Mouse (Mus musculus) heart, adult 11 months (tissue): Measurements from ENCODE around the gene Trpm4.

Source experiments
- DNase-seq: peaks from one replicate; pipeline ENCODE4 v3.0.0; 2022

Trpm4 gene

DNA sequence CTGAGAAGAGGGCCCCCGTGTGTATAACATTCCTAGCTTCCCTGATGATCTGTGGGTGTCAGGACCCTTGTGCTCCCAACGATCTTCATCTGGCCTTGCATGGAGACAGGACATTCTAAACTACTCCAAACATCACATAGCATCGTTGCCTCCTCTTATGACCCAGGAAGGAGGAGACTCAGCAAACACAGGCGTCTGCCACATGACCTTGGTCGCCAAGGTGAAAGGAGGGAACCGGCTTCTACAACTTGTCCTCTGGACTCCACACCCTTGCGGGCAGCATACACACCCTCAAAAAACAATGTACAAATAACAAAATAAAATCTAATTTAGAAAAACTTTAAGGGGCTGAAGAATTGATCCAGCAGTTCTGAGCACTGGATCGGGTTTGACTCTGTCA, 21.6 kb downstream of the Trpm4 start:
- no peak for DNase-seq

DNA sequence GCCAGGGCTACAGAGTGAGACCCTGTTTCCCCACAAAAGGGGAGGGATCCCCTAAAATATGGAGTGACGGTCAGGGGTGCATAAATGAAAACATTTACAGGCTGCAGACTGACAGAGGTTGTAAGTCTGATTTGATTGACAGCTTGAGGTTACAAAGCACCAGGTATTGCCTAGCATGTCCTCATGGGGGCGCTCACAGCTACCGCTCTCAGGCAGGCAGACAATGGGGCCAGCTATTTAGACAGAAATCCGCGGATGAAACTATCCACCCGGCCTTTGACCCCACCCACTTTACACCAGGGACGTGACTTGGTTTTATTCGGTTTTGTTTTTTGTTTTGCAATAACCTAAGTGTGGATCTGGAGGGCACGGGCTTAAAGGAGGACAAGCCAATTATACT, 24.1 kb downstream of the Trpm4 start:
- DNase-seq = no peak

DNA sequence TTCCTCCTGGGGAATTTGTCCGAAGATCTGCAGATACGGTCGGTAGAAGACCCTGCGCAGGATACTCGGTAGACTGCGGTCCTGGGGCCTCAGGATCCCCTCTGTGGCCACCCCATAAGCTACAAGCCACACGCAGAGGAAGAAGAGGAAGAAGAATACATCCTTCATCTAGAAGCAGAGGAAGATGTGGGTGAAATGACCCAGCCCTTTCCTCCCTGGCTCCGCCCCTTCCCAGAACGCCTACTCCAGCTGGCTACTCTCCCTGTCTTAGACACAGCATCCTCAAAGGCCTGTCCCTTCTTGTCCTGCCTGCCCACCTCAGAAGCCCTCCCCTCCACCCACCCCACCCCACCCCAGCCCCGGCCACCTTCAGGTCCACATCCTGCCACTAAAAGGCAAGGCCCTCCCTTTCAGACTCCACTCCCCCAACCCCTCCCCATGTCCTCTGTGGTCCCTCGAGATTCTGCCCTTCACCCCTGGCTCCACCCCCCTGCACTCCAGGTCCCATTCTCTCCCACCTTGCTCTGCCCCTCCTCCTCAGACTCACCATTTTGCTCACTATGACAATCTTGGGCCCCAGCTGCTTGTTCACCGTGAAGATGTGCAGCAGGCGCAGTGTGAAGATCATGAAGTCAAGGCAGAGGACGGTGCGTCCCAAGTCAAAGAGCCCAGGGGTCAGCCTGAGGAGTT, 24.9 kb downstream of the Trpm4 start:
- no peak for DNase-seq

DNA sequence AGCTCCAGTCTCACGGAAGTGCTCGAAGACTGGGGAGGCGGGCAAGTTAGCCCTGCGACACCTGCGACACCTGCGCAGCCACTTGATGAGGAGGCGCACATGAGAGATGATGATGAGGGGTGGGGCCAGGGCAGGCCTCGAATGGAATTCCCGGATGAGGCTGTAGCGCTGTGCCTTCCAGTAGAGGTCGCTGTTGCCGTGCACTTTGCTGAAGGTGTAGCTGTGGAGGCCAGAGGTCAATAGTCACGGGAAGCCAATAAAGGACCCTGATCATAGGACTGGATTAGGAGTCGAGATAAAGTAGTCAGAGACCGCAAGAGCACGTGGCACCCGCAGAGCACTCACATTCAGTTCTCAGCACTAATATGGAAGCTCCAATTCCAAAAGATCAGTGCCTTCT, 28.3 kb downstream of the Trpm4 start:
- DNase-seq = no peak

DNA sequence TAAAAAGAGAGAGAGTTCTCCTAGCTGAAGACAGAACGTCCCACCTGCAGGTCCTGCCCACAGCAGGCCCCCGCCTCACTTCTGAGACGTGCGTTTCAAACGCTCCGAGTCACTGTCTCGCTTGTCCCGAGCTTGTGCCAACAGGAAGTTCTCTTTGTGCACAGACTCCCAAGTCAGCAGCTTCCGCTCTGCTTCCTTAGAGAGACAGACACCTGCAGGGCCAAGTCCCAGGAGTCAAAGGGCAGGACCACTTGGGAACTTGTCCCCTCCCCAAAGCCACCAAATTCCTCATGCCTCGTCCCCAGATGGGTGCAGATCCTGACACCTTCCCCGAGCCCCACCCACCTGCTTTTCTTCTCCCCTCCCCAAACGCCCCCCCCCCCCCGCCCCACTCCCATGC, 28.7 kb downstream of the Trpm4 start:
- DNase-seq = no peak

DNA sequence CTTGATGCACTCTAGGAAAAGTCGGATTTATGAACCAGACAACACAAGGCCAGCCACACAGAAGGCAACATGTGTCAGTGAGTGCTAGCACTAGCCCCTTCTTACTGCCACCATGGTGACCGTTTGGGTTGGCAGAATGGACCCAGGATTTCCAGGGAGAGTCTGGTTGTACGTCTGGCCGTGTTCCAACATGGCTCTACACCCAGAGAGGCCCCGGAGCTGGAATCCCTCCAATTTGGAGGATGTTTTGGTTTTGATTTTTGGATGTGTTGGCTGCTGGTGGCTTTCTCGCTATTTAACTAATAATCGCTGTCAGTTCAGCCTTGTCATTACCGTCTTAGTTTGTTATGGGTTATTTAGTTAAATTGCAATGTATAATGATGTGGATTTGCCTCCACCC, 31.0 kb downstream of the Trpm4 start:
- DNase-seq = no peak

DNA sequence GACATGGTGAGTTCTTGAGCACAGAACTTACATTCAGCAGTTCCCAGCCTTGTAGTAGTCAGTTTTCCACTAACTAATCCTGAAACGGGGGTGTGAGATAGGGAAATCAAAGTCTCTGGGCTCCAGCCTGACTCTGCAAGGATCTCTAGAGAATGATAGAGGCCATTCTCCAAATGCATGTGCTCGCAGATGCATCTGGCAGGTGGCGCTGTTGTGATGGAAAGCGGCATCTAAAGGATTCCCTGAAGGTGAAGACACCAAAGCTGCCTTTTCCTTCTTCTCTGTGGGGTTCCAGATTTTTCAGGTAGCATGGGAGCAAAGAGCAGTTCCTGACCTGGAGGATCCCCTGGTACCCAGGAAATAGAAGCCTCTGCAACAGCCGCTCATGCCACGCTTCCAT, 33.3 kb downstream of the Trpm4 start:
- no peak for DNase-seq

DNA sequence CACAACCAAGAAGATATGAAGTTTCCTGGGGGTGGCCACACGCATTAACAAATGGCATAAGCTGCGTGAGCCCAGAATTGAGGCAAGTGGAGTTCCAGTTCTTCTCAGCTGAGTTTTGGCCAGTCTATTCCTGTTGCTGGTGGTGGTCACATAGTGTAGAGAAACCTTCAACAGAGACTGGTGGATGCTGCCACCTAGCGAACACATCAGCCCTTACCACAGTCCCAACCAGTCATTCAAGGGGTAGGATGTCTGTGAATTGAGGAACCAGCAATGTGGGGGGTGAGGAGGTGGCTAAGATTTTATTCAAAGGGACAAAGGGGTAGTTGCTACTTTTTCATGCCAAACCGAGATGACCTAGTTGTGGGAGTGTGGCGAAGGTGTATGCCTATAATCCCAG, 33.8 kb downstream of the Trpm4 start:
- peak; percentile 94 for DNase-seq

DNA sequence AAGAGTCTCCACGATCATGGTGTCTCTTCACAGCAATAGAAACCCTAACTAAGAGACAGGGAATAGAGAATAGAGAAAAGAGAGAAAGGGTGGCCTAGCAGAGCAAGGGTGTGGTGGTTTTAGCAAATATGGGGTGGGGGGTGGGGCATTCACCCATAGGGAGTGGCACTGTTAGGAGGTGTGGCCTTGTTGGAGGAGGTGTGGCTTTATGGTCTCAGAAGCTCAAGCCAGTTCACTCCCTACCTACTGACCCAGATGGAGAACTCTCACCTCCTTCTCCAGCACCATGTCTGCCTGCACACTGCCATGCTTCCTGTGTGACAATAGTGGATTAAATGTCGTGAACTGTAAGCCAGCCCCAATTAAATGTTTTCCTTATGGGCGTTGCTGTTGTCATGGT, 36.0 kb downstream of the Trpm4 start:
- DNase-seq = no peak

DNA sequence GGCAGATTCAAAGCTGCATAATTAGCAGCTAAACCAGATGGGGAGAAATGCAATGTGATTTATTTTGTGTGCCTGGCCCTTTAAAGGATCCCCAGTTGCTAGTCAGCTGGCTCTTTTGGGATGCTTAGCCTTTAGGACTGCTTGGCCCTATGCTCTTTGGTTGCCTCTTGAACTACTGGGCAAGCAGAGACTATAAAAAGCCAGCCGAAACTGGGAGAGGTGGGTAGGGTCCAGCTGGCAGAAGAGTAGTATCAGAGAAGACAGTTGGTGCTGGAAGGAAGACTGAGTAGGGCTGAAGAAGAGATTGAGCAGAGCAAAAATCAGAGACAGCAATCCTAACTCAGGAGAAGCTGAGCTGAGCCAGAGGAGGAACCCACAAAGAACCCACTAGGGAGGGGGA, 37.0 kb downstream of the Trpm4 start:
- no peak for DNase-seq

DNA sequence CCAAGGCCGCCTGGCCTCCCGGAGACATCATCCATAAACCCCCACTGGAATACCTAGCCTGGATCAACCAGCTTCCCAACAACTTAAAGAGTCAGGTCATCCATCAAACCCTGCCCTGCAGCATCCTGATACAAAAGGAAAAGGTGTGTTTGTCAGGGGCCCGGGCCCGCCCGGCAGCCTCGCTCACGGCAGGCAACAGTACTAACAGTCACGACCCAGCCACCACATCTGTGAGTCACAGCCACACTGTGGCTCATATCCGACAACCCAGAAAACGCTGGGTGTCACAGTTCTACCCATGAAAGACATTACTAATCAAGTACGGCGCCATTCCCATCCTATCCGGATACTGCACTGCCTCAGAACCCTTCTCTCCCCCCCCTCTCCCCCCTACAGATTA, 47.1 kb downstream of the Trpm4 start:
- DNase-seq = no peak

DNA sequence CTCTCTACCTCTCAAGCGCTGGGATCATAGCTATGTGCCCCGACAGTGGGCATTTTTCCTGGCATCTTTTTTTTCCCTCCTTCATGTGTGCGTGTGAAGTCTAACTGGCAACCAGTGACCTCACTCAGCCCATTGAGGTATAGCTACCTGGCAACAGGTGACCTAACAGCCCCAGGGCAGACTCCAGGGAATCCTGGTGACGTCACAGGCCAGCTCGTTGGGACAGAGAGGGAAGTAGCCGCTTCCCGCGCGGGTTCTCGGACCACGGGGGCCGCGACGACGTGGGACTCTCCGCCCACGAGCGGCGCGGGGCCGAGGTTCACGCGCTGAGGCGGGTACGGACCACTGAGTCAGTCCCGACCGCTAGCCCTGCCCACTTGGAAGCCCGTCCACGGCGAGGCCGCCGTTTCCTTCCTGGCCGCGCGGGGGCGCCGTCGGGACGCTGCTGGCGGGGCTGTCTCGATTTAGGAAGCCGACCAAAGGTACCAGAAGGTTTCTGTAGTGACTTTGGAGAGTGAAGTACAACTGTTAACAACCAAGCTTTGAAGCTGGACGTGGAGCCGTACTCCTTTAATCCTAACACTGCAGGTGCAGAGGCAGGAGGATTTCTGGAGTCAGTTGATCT, 56.3 kb downstream of the Trpm4 start, which contains the start of gene Slc6a21:
Slc6a21 (plus strand) TSS at position 378 of the 625 bp plus-strand sequence.
- peak; percentile 94 for DNase-seq

DNA sequence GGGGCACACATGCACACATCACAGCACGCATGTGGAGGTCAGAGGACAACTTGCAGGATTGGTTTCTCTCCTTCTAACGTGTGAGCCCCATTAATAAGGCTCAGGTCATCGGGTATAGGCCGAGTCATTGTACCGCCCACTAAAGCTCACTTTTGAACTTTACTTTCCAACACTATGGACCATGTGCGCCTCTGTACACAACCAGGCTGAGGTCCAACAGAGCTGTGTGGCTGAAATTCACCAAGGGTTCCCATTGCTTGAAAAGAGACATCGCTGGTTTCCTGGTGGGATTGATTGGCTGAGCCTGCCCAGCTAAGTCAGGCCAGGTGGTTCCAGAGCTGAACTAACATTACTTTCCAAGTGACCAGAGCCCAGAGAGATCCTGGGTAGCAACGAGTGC, 59.9 kb downstream of the Trpm4 start:
- DNase-seq = peak; percentile 79

DNA sequence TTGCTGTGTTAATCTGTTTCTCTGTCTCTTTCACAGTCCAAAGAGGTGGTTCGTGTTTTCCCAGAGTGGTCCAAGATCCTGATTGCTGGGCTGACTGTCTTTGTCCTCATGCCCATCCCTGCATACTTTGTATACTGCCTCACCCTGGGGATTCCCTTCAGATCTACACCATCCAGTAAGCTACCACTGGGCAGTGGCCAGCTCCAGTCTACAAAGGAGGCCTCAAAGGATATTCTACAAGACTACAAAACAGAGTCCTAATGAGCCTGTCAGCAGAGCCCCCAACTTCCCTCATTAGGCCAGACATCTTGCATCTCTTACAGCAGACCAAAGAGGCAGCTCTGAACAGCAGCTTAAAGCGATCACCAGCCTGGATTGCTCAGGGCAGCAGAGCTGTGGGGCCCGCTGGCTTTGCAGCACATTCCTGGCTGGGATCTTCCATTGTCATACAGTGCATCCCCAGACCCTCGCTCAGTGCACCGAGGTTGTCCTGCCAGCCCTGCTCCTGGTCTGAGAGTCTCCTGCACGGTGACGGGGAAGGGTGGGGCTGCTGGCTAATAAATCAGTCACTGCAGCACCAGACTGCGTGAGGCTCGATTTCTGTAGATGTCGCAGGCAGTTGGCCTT, 60.7 kb downstream of the Trpm4 start:
- peak; percentile 79 for DNase-seq

DNA sequence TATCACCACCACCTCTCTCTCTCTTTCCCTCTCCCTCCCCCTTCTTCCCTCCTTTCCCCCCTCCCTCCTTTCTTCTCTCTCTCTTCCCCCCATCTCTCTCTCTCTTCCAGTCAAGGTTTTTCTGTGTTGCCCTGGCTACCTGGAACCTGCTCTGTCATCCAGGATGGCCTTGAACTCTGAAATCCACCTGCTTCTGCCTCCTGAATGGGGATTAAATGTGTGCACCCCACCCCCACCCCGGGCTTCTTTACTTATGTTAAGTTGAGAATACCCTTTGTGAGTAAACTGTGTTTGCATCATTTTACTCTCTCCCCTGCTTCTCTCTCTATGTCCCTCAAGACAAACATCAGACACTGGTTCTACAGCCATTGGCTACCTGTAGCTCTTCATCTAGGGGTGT, 68.1 kb downstream of the Trpm4 start:
- no peak for DNase-seq

DNA sequence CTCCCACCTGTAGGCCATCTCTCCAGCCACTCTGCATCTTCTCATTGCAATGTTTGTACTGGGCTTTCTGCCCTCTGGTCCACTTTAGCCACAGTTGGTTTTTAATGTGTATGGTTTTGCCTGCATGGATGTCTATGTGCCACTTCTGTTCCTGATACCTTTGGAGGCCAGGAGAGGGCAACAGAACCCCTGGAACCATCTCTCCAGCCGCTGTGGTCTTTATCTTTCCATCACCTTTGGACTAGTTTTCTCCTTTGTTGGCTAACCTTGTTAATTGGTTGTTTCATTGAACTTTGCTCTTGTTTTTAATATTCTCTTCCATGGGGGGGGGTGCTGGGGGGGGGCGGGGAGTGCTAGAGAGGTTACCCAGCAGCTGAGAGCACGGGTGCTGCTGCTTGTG, 69.2 kb downstream of the Trpm4 start:
- no peak for DNase-seq

DNA sequence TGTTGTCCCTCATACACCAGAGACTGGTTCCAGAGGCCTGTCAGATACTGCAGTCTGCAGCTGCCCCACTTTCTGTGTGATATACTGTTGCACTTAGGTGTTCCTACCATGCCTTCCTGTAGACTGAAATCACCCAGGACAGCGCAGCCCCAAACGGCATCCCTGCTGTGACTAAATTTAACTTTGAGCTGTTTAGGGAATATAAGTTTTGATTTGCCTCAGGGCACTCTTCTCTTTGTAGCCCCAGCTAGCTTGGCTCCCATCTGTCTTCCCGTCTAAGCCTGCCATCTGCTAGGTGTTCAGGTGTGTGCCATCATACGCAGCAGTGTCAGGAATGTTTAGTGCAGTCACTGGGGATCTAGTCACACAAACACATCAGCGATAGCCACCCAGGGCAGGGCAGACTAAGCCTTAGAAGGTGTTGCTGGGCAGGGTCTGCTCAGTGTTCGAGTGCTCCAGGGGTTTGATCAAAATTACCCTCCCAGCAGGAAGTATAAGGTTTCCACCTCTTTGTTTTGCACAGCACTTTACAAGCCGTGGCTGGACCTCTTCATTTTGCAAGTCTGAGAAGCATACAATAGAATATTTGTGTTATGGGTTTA, 70.5 kb downstream of the Trpm4 start:
- DNase-seq = peak; percentile 83

DNA sequence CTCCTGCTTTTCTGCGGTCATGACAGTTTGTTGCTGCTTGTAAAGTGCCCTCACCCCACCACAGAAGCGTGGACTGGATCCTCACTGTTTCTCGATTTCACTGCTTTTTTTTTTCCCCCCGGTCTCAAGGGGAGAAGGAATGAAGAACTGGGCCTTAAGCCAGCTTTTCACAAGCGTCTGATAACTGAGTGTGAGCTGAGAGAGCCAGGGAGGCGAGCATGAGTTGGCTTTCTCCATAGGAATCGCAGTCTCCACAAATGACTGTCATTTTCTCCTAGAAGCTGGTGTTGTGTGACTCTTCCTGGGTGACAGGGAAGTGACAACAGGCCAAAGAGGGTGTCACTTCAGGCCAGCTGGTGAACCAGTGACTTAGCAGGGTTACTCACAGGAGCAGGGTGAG, 71.3 kb downstream of the Trpm4 start:
- DNase-seq = peak; percentile 88

DNA sequence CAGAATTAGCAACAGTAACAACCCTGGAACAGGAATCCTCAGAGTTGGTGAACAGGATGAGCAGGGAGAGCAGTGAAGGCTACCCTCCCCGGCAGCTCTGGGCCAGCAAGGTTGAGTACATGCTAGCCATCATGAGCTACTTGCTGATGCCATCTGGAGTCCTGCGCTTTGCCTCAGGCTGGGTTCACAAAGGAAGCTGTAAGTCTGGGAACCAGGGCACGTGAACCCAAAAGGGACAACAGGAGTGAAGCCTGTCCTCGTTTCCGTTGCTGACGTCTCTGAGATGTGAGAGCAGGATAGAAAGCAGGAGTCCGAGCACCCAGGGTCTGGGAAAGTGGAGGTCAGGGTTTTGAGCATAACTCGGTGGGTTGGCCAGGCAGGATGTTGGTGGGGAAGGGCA, 74.3 kb downstream of the Trpm4 start:
- DNase-seq = peak; percentile 85

DNA sequence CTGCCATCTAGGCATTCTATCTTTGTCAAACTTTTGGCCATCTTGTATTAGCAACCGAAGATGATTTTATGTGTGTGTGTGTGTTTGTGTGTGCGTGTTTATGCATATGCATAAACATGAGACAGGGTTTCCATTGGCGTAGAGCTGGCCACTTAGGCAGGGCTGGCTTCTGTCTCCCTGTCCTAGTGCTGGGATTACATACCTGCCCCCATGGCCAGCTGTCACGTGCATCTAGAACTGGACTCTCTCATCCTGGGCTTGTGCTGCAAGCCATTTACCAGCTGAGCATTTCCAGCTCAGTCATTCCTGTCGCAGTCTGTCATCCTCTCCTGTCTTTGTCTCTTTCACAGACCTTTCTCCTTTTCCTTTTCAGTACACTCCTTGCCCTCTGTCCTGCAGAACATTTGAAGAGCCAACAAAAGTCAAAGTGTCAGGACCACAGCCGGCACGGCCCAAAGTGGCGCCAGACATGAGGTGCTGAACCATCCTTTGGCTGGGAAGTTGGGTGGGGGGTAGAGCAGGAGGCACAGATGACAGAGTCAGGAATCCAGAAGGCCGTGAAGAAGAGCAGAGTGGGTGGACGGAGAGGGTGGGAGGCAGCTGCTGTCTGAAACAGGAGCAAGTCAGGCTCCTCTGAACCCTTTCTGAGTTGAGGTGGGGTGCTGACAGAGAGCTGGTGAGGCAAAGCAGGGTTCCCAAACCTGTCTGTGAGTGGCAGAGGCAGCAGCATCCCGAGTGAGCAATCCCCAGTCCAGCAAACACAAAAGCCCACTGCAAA, 76.3 kb downstream of the Trpm4 start:
- peak; percentile 86 for DNase-seq

DNA sequence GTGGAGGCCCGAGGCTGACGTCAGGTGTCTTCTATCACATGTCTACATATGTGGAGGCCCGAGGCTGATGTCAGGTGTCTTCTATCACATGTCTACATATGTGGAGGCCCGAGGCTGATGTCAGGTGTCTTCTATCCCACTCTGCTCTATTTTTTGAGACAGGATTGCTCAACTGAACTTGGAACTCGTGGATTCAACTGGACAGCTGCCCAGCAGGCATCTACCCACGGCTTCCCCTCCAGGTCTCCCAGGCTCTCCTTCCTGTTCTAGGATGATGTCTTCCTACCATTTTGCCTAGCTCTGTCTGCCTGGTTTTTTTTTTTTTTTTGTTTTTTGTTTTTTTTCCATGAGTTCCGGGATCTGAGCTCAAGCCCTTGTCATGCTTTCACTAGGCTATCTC, 77.8 kb downstream of the Trpm4 start:
- DNase-seq = peak; percentile 94

DNA sequence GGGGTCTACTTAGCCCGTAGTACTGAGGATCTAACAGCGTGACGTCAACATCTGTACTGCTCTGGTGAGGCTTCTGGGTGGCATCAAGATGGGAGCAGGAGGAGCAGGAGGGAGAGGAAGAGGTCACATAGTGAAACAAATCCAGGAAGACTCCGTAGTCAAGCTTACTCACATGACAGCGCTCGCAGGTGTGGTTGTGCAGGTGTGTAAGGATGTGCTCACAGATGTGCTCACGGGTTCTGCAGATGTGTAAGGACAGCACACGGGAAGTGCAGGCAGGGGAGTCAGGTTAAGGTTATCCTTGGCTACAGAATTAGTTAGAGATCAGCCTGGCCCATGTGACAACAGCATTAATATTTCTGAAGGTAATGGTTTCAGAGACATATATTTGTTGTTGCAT, 79.8 kb downstream of the Trpm4 start:
- DNase-seq = peak; percentile 61
